Mouse (Mus musculus): ENCODE data around the gene 1110051M20Rik. TPM values are rescaled to one million over a fixed set of nuclear protein-coding genes. Genes with fewer than 3 reads are reported as not detected.

The 1110051M20Rik gene
- polyA plus RNA-seq, 1 experiment from 2014 or later, result 98.6 TPM

DNA sequence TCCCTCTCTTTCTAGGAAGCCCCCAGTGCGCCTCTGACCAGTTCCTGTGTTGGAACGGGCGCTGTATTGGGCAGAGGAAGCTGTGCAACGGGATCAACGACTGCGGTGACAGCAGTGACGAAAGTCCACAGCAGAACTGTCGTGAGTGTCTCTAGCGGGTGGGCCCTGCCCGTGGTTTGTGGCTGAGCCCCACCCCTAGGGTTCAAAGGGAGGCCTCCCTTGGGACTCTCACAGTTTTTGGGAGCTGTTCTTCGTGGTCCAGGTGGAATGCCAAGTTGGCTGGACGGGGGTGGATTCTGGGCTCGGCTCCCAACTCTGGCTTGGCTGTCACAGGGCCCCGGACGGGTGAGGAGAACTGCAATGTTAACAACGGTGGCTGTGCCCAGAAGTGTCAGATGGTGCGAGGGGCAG is 31.8 kb upstream of the 1110051M20Rik start:
- DNase-seq (ENCODE audit: low spot score, missing footprints) (no peak), ATAC-seq (ENCODE audit: low FRiP score) (no peak)
- H3K9me3 ChIP-seq (ENCODE audit: control insufficient read depth, low read length), result no peaks in the 10 kb centered on the region
- no peak overlapping the region for H3K4me3 ChIP-seq (ENCODE audit: low read depth, low read length)
- peaks cover 20% of the 10 kb centered on the region for H3K36me3 ChIP-seq (ENCODE audit: control insufficient read depth, insufficient read depth, low read length)
- 84% methylated on average over 17 of the region's 17 CpGs for WGBS
- no peak overlapping the region for H3K9ac ChIP-seq (ENCODE audit: low read length)
- H3K27ac ChIP-seq (ENCODE audit: low read depth, low read length), result no peak overlapping the region
- H3K4me2 ChIP-seq, result no peak overlapping the region
- no peaks in the 10 kb centered on the region for H3K4me1 ChIP-seq (ENCODE audit: control insufficient read depth, insufficient read depth, low read length)
- no peaks in the 10 kb centered on the region for H3K27me3 ChIP-seq (ENCODE audit: control insufficient read depth, insufficient read depth, low read length)

DNA sequence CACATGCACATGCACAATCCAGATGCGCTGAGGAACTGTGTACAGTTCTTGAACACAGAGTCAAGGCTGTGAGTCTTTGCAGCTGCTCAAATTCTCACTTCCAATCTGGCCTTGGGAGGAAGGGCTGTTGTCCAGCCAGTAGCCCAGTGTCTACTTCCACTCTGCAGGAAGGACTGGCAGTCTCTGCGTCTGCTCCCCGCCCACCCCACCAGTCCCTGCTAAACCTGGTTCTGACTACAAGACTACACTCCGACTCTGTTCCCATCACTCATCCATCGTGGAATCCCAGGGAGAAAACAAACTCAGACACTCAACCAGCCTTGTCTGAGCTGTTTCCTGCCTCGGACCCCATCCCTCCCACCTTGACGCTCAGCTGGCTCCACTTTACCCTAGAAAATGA is 31.3 kb upstream of the 1110051M20Rik start:
- WGBS, result 93% methylated on average over 7 of the region's 7 CpGs
- H3K9ac ChIP-seq (ENCODE audit: low read length), result no peak overlapping the region
- H3K27me3 ChIP-seq (ENCODE audit: control insufficient read depth, insufficient read depth, low read length), result no peaks in the 10 kb centered on the region
- H3K9me3 ChIP-seq (ENCODE audit: control insufficient read depth, low read length), result no peaks in the 10 kb centered on the region
- ATAC-seq (ENCODE audit: low FRiP score) (no peak), DNase-seq (ENCODE audit: low spot score, missing footprints) (no peak)
- H3K36me3 ChIP-seq (ENCODE audit: control insufficient read depth, insufficient read depth, low read length), result peaks cover 20% of the 10 kb centered on the region
- no peaks in the 10 kb centered on the region for H3K4me1 ChIP-seq (ENCODE audit: control insufficient read depth, insufficient read depth, low read length)
- H3K4me2 ChIP-seq, result no peak overlapping the region
- H3K4me3 ChIP-seq (ENCODE audit: low read depth, low read length), result no peak overlapping the region
- H3K27ac ChIP-seq (ENCODE audit: low read depth, low read length), result no peak overlapping the region

DNA sequence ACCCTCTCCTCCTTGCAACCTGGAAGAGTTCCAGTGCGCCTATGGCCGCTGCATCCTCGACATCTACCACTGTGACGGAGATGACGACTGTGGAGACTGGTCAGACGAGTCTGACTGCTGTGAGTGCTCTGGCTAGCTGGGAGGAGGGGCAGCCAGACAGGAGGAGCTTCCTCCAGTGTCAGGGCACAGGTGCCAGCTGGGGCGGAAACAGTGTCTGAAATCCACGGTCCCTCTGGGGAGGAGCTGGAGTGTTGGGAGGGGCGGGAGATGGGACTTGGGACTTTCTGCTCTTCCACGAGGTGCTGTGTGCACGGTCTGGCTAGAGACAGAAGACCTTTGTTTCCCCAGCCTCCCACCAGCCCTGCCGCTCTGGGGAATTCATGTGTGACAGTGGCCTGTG is 29.9 kb upstream of the 1110051M20Rik start:
- Histone ChIP-seq H3K27me3 (ENCODE audit: control insufficient read depth, insufficient read depth, low read length) (no peaks in the 10 kb centered on the region), H3K36me3 (ENCODE audit: control insufficient read depth, insufficient read depth, low read length) (peaks cover 20% of the 10 kb centered on the region), H3K27ac (ENCODE audit: low read depth, low read length) (no peak overlapping the region), H3K4me1 (ENCODE audit: control insufficient read depth, insufficient read depth, low read length) (peaks cover 12% of the 10 kb centered on the region), H3K4me3 (ENCODE audit: low read depth, low read length) (no peak overlapping the region), H3K9me3 (ENCODE audit: control insufficient read depth, low read length) (no peaks in the 10 kb centered on the region), H3K4me2 (no peak overlapping the region), H3K9ac (ENCODE audit: low read length) (no peak overlapping the region)
- DNase-seq (ENCODE audit: low spot score, missing footprints), result no peak
- WGBS, result 77% methylated on average over 12 of the region's 12 CpGs
- no peak for ATAC-seq (ENCODE audit: low FRiP score)

DNA sequence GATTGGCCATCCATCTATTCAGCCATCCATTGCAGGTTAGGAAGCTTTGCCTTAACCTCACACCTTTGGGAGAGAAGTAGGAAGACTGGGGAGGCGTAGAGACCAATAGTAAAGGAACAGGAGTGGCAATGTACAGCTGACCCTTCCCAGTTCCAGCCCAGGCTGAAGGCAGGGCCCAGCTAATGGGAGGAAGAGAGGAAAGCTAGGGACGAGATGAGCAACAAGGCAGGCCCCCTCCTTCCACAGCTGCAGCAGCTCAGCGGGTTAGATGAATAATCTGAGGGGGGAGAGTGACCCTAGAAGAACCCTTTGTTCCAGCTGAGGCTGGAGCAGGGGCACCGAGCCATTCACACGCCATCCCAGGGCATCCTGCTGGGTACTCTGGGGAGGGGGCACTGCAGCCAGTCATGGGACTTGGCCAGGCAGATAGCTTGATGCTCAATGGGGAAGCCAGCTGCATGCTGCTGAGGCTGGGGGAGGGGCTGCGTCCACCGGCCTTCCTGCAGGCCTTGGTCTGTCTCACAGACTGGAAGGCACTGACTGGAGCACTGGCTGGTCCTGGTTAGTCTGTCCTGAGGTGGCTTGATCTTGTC is 25.6 kb upstream of the 1110051M20Rik start:
- no peak overlapping the region for H3K4me2 ChIP-seq
- no peaks in the 10 kb centered on the region for H3K9me3 ChIP-seq (ENCODE audit: control insufficient read depth, low read length)
- H3K4me3 ChIP-seq (ENCODE audit: low read depth, low read length), result no peak overlapping the region
- peaks cover 15% of the 10 kb centered on the region for H3K4me1 ChIP-seq (ENCODE audit: control insufficient read depth, insufficient read depth, low read length)
- H3K9ac ChIP-seq (ENCODE audit: low read length), result peak overlapping the region; percentile 21
- ATAC-seq (ENCODE audit: low FRiP score) (peak; percentile 82), DNase-seq (ENCODE audit: low spot score, missing footprints) (no peak)
- WGBS, result 9% methylated on average over 7 of the region's 7 CpGs
- no peaks in the 10 kb centered on the region for H3K27me3 ChIP-seq (ENCODE audit: control insufficient read depth, insufficient read depth, low read length)
- H3K27ac ChIP-seq (ENCODE audit: low read depth, low read length), result peak overlapping the region; percentile 40
- peaks cover 8% of the 10 kb centered on the region; the same call in 1 of the 2 replicates for H3K36me3 ChIP-seq (ENCODE audit: control insufficient read depth, insufficient read depth, low read length)

DNA sequence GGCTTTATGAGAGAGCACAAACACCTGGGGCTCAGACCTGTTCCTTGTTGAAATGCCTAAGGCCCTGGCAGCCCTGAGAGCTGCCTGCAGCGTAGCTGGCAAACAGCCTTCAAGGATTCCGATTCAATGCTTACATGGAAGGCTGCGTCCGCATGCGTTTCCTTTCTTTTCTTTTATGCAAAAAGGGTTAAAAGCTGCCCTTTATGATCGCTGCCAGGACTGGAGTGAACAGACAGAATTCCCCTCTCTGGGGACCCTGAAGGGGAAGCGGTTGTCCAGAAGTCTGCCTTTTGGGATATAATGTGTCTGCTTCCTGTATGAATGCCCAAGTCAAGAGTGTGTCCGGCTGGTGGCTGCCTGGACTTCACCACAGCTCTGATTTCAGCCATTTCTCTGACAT is 23.1 kb upstream of the 1110051M20Rik start:
- no peaks in the 10 kb centered on the region for H3K27me3 ChIP-seq (ENCODE audit: control insufficient read depth, insufficient read depth, low read length)
- DNase-seq (ENCODE audit: low spot score, missing footprints) (no peak), ATAC-seq (ENCODE audit: low FRiP score) (no peak)
- no peaks in the 10 kb centered on the region for H3K9me3 ChIP-seq (ENCODE audit: control insufficient read depth, low read length)
- no peak overlapping the region for H3K4me3 ChIP-seq (ENCODE audit: low read depth, low read length)
- peaks cover 19% of the 10 kb centered on the region for H3K4me1 ChIP-seq (ENCODE audit: control insufficient read depth, insufficient read depth, low read length)
- no peak overlapping the region for H3K4me2 ChIP-seq
- no peak overlapping the region for H3K9ac ChIP-seq (ENCODE audit: low read length)
- no peak overlapping the region for H3K27ac ChIP-seq (ENCODE audit: low read depth, low read length)
- 72% methylated on average over 8 of the region's 8 CpGs for WGBS
- H3K36me3 ChIP-seq (ENCODE audit: control insufficient read depth, insufficient read depth, low read length), result no peaks in the 10 kb centered on the region

DNA sequence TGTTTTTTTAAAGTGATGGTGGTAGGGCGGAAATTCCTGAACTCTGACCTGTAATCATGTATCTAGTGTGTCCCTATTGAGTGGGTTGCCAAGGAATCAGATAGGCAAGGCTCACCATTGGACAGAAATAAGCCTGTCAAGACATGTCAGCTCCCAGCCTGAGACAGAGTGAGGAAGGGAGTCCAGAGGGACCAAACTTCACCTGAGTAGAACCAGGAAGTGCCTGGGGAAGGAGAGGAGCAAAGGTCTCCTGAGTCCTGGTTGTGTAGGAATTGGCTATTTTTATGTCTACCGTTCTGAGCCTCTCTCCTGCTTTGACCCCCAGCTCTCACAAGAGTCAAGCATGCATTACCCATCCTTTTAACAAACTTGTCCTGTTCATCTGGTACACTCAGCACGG is 21.4 kb upstream of the 1110051M20Rik start:
- H3K4me2 ChIP-seq, result no peak overlapping the region
- peaks cover 34% of the 10 kb centered on the region for H3K4me1 ChIP-seq (ENCODE audit: control insufficient read depth, insufficient read depth, low read length)
- no peaks in the 10 kb centered on the region for H3K36me3 ChIP-seq (ENCODE audit: control insufficient read depth, insufficient read depth, low read length)
- H3K9me3 ChIP-seq (ENCODE audit: control insufficient read depth, low read length), result no peaks in the 10 kb centered on the region
- H3K9ac ChIP-seq (ENCODE audit: low read length), result no peak overlapping the region
- no peaks in the 10 kb centered on the region for H3K27me3 ChIP-seq (ENCODE audit: control insufficient read depth, insufficient read depth, low read length)
- DNase-seq (ENCODE audit: low spot score, missing footprints), result peak; percentile 60
- ATAC-seq (ENCODE audit: low FRiP score), result no peak
- no peak overlapping the region for H3K4me3 ChIP-seq (ENCODE audit: low read depth, low read length)
- WGBS, result 94% methylated on average over 3 of the region's 3 CpGs
- H3K27ac ChIP-seq (ENCODE audit: low read depth, low read length), result no peak overlapping the region

DNA sequence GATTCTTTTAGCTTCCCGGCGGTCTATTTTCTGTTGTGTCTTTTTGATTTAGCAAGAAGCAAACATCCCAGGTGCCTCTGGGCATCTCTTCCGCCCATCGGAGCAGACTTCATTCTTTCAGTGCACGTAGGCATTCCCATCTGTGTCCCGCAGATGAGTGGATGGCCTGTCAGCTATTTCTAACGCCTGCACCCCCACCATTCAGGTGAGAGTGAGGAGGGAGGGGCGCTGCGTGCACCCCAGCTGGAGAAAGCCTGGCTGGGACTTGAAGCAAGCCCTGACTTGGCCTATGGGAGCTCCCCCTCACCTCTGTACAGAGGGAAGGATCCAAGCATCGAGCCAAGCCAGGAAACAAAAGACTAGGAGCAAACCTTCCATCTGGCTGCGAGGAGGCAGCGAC is 18.2 kb upstream of the 1110051M20Rik start:
- Histone ChIP-seq H3K27me3 (ENCODE audit: control insufficient read depth, insufficient read depth, low read length) (no peaks in the 10 kb centered on the region), H3K4me1 (ENCODE audit: control insufficient read depth, insufficient read depth, low read length) (peaks cover 34% of the 10 kb centered on the region), H3K9ac (ENCODE audit: low read length) (peak overlapping the region; percentile 51), H3K4me3 (ENCODE audit: low read depth, low read length) (no peak overlapping the region), H3K9me3 (ENCODE audit: control insufficient read depth, low read length) (no peaks in the 10 kb centered on the region), H3K27ac (ENCODE audit: low read depth, low read length) (no peak overlapping the region), H3K4me2 (peak overlapping the region; percentile 29; the same call in 1 of the 2 replicates), H3K36me3 (ENCODE audit: control insufficient read depth, insufficient read depth, low read length) (no peaks in the 10 kb centered on the region)
- ATAC-seq (ENCODE audit: low FRiP score) (no peak), DNase-seq (ENCODE audit: low spot score, missing footprints) (peak; percentile 83)
- WGBS, result 15% methylated on average over 12 of the region's 12 CpGs

DNA sequence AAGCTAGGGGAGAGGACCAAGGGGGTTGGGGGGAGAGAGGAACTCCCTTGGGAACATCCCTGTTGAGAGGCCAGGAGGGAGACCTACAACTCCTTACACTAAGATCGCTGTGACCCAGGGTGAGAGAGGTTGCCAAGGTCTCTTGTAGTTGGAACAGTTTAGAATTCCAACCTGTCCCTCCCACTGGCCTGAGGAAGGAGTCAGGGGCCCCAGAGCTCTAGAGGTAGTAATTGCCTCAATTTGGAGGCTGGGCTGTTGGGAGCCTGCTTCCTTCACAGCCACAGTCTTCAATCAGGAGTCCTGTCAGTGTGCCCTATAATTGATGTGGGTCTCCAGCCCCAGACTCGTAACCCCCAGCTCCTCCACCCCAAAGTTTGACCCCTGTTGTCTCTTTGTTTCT is 17.7 kb upstream of the 1110051M20Rik start:
- H3K4me1 ChIP-seq (ENCODE audit: control insufficient read depth, insufficient read depth, low read length), result peaks cover 34% of the 10 kb centered on the region
- DNase-seq (ENCODE audit: low spot score, missing footprints) (peak; percentile 80), ATAC-seq (ENCODE audit: low FRiP score) (no peak)
- peak overlapping the region; percentile 51; the same call in 1 of the 2 replicates for H3K9ac ChIP-seq (ENCODE audit: low read length)
- no peaks in the 10 kb centered on the region for H3K27me3 ChIP-seq (ENCODE audit: control insufficient read depth, insufficient read depth, low read length)
- H3K4me2 ChIP-seq, result 0 out of 2 replicates have a peak overlapping the region, but pooled peaks have one; percentile 13
- no peaks in the 10 kb centered on the region for H3K36me3 ChIP-seq (ENCODE audit: control insufficient read depth, insufficient read depth, low read length)
- no peaks in the 10 kb centered on the region for H3K9me3 ChIP-seq (ENCODE audit: control insufficient read depth, low read length)
- no peak overlapping the region for H3K4me3 ChIP-seq (ENCODE audit: low read depth, low read length)
- H3K27ac ChIP-seq (ENCODE audit: low read depth, low read length), result no peak overlapping the region
- 19% methylated on average over 2 of the region's 2 CpGs for WGBS

DNA sequence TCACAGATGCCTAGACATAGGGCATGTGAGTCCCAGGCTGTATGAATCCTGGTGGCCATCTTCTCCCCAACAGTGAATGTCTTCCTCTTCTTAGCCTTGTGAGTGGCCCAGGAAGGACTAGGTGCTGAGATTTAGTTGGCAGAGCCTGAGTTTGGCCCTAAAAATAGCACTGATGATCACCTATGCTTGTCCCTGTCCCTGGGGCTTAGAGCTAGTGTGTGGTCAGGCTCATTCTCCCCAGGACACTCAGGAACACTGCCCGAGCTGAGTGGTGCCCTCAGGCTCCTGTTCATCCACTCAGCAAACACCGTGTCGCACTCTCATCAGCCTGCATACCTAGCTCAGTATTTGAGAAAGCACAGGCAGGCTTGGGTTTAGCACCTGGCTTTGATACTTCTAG is 16.8 kb upstream of the 1110051M20Rik start:
- Histone ChIP-seq H3K4me3 (ENCODE audit: low read depth, low read length) (no peak overlapping the region), H3K4me1 (ENCODE audit: control insufficient read depth, insufficient read depth, low read length) (peaks cover 39% of the 10 kb centered on the region), H3K4me2 (no peak overlapping the region), H3K36me3 (ENCODE audit: control insufficient read depth, insufficient read depth, low read length) (no peaks in the 10 kb centered on the region), H3K9me3 (ENCODE audit: control insufficient read depth, low read length) (no peaks in the 10 kb centered on the region), H3K9ac (ENCODE audit: low read length) (no peak overlapping the region; the same call in 1 of the 2 replicates), H3K27me3 (ENCODE audit: control insufficient read depth, insufficient read depth, low read length) (no peaks in the 10 kb centered on the region), H3K27ac (ENCODE audit: low read depth, low read length) (no peak overlapping the region)
- 61% methylated on average over 3 of the region's 3 CpGs for WGBS
- DNase-seq (ENCODE audit: low spot score, missing footprints) (peak; percentile 76), ATAC-seq (ENCODE audit: low FRiP score) (no peak)

All from midbrain, embryonic 11.5 days (tissue).